19 mouse cellular contexts compared by ENCODE assay signal in genomic region chr4:111817478-111817877, GRCm38 (mm10).
DNase-seq lines count a peak whose midpoint lies in the region; ATAC-seq lines count a peak whose summit lies in the region.
"Had no signal": no experiment of that assay in that cellular context is flagged by ENCODE, and none has a peak within 500 bp of the region (broad histone marks: within the 10 kb centered on the region; RNA-seq: fewer than 3 reads in every experiment).

No protein-coding gene starts in this region.

- H3K9ac ChIP-seq in limb, embryonic 12.5 days (replicated peaks) = no peak overlapping the region
- H3K9ac ChIP-seq in kidney, embryonic 15.5 days = no peak overlapping the region
- H3K9ac ChIP-seq: heart, embryonic 12.5 days; lung, embryonic 15.5 days had no signal

- H3K36me3 ChIP-seq in limb, embryonic 12.5 days = no peaks in the 10 kb centered on the region
- H3K36me3 ChIP-seq in kidney, embryonic 15.5 days = no peaks in the 10 kb centered on the region
- H3K36me3 ChIP-seq: heart, embryonic 12.5 days; lung, embryonic 15.5 days had no signal

- WGBS in limb, embryonic 12.5 days = 2% methylated on average over 4 of the region's 4 CpGs
- WGBS in kidney, embryonic 15.5 days = 44% methylated on average over 4 of the region's 4 CpGs

- peaks cover 14% of the 10 kb centered on the region for H3K4me1 ChIP-seq in limb, embryonic 12.5 days (replicated peaks)
- no peaks in the 10 kb centered on the region for H3K4me1 ChIP-seq in kidney, embryonic 15.5 days
- H3K4me1 ChIP-seq: heart, embryonic 12.5 days; lung, embryonic 15.5 days had no signal

- H3K27ac ChIP-seq in limb, embryonic 12.5 days = peak overlapping the region; percentile 41; the same call in 1 of the 2 replicates
- H3K27ac ChIP-seq in kidney, embryonic 15.5 days = no peak overlapping the region
- H3K27ac ChIP-seq: lung, embryonic 15.5 days had no signal

- no peak overlapping the region for H3K4me3 ChIP-seq in limb, embryonic 12.5 days (replicated peaks)
- H3K4me3 ChIP-seq in kidney, embryonic 15.5 days (replicated peaks) = no peak overlapping the region
- H3K4me3 ChIP-seq: erythroblast, embryonic 14.5 days; heart, embryonic 12.5 days; lung, embryonic 15.5 days had no signal

- no peaks in the 10 kb centered on the region for H3K27me3 ChIP-seq in limb, embryonic 12.5 days
- no peaks in the 10 kb centered on the region for H3K27me3 ChIP-seq in kidney, embryonic 15.5 days
- H3K27me3 ChIP-seq: heart, embryonic 12.5 days; lung, embryonic 15.5 days had no signal

- no peak overlapping the region for H3K4me2 ChIP-seq in limb, embryonic 12.5 days
- no peak overlapping the region for H3K4me2 ChIP-seq in kidney, embryonic 15.5 days
- H3K4me2 ChIP-seq: heart, embryonic 12.5 days; lung, embryonic 15.5 days had no signal

- peak; percentile 82 for ATAC-seq in limb, embryonic 12.5 days (ENCODE audit: insufficient number of reproducible peaks, insufficient read depth, low FRiP score, low TSS enrichment, low read depth)
- no peak for ATAC-seq in kidney, embryonic 15.5 days (replicated peaks; ENCODE audit: low FRiP score)
- ATAC-seq: activated CD4-positive, CD25-positive, alpha-beta regulatory T cell, adult 4 months; forebrain, embryonic 16.5 days; intestine, postnatal 0 days had no signal

- peak; percentile 55 for DNase-seq in embryo, embryonic 10 days (ENCODE audit: low spot score)
- DNase-seq in embryo, embryonic 9.5 days (ENCODE audit: extremely low spot score) = peak; percentile 3
- DNase-seq in thymus, postnatal 14 days = peak; percentile 71
- no peak for DNase-seq in gastrocnemius, postnatal 10 days
- no peak for DNase-seq in cerebellum, adult 11 months
- DNase-seq: adrenal gland, postnatal 36 days; cerebellum, postnatal 36 days; gastrocnemius, postnatal 25 days; heart, postnatal 4 days; kidney, postnatal 10 days; retina, postnatal 1 day had no signal

- no peaks in the 10 kb centered on the region for H3K9me3 ChIP-seq in limb, embryonic 12.5 days
- H3K9me3 ChIP-seq in kidney, embryonic 15.5 days (replicated peaks) = no peaks in the 10 kb centered on the region
- H3K9me3 ChIP-seq: heart, embryonic 12.5 days; lung, embryonic 15.5 days had no signal

Comparison
In these comparisons a context has a peak if more than half of its experiments do, and no peak if none do; other contexts are left out.
1. DNase-seq: peak in embryo, embryonic 10 days (single experiment), embryo, embryonic 9.5 days (single experiment) and thymus, postnatal 14 days (single experiment); none in gastrocnemius, postnatal 10 days (single experiment) and cerebellum, adult 11 months (single experiment).